Mouse (Mus musculus) ES-CJ7 (cell line): ENCODE data around the gene Ptprq.

Experiments used
- DNase-seq: peaks from one replicate; pipeline ENCODE4 v3.0.0; 2011; ENCODE audit warnings: low read depth, low spot score

The Ptprq gene

GRCm38 (mm10) chr10:107628104-107628503 is 91.7 kb downstream of the Ptprq start:
- no peak for DNase-seq

DNA sequence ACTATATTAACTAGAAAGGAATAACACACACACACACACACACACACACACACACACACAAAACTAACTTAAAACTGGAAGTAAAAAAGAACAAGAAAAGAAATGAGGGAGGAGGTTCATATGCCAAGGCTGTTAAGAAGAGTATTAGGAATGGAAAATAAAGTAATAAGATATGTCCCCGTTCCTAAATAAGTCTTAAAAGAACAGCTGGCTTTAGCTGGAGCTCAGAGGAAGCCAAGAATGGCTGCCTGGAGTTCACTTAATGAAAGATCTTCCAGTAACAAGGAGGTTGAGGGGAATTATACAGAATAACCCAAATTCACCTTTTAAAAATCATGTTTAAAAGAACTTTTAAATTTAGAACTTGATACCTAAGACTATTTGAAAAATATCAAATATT is 93.2 kb downstream of the Ptprq start:
- DNase-seq, result no peak

GRCm38 (mm10) chr10:107624211-107624610 is 95.6 kb downstream of the Ptprq start:
- no peak for DNase-seq

- DNase-seq, result no peak
These were observed 104.4 kb downstream of the Ptprq start for GRCm38 (mm10) chr10:107615460-107615859.

- DNase-seq, result no peak
These were observed 118.5 kb downstream of the Ptprq start for GRCm38 (mm10) chr10:107601371-107601770.

- no peak for DNase-seq
These were observed 136.5 kb downstream of the Ptprq start for GRCm38 (mm10) chr10:107583360-107583759.

GRCm38 (mm10) chr10:107569044-107569443 is 150.8 kb downstream of the Ptprq start:
- no peak for DNase-seq

- no peak for DNase-seq
These were observed 151.6 kb downstream of the Ptprq start for GRCm38 (mm10) chr10:107568261-107568660.

- peak; percentile 13 for DNase-seq
These were observed 157.0 kb downstream of the Ptprq start for GRCm38 (mm10) chr10:107562875-107563274.

- no peak for DNase-seq
These were observed 159.0 kb downstream of the Ptprq start for GRCm38 (mm10) chr10:107560881-107561280.

GRCm38 (mm10) chr10:107543026-107543425 is 176.8 kb downstream of the Ptprq start:
- DNase-seq, result no peak

DNA sequence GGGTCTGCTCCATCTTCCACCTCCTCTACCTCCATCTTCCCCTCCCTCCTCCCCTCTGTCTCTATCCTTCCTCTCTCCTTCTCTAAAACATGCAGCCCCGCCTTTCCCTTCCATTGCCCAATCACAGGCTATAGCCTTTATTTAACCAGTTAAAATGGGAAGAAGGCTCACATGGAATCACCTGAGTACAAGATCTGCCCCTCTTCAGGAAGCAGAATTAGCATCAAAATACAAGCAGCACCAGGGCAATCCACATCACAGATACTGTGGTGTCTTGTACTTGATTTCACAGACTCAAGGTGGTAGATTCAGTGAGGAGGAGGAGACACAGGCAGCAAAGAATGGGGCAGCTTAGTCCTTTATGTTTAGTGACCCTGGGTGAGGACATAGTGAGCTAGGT is 191.1 kb downstream of the Ptprq start:
- peak; percentile 71 for DNase-seq

DNA sequence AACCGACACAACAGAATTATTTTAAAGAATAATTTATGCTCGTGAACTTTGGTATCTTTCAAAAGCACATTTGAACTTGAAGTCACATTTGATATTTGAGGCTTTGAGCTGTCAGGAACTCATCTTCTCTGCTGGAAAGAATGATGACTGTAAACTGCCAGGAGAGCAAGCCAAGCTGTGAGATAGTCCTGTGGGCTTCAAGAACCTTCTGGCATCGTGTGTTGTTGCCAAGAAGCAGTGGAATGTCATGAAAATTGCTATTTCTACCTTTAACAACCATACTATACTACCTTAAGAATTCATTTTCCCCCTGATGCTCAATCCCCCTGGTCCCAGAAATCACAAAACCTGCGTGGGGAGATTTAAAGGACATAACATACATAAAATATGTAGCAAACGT is 200.6 kb downstream of the Ptprq start:
- no peak for DNase-seq

- no peak for DNase-seq
These were observed 203.2 kb downstream of the Ptprq start for GRCm38 (mm10) chr10:107516641-107517040.

GRCm38 (mm10) chr10:107514735-107515134 is 205.1 kb downstream of the Ptprq start:
- no peak for DNase-seq

- no peak for DNase-seq
These were observed 213.5 kb downstream of the Ptprq start for GRCm38 (mm10) chr10:107506397-107506796.

GRCm38 (mm10) chr10:107503430-107503829 is 216.4 kb downstream of the Ptprq start:
- no peak for DNase-seq

DNA sequence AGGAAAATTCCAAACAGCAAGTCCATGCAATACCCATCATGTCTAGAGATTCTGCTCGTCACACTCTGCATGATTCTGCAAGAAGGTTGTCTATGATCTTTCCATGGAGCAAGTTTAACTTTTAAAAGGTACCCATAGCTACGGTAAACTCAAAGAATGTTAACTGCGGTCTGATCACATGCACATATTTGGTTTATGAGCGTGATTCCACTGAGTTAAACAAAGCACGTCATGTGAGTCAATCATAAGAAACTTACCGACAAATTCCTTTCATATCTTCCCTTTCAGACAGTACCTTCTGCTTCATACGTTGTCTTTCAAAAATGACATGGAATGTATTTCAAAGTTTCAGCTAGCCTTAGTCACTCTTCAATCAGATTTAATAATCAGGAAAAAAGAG is 217.7 kb downstream of the Ptprq start:
- DNase-seq, result no peak

DNA sequence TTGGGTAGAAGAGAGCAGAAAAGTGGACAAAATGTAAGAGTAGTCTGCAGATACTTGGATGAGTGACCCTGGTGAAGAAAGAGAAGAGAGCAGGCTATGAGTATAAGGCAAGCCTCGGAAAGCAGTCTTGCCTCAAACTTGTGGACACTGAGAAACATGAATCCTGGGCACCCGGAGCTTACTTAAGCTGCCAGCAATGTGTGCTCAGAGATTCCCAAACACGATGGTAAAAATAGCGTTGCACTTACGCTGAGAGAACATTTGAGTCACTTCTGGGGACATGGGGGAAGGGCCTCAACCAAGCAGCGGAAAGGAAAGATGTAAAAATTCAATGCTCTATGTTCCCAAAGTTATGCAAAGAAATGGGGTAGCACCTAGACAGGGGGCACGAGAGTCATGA is 220.2 kb downstream of the Ptprq start:
- no peak for DNase-seq

GRCm38 (mm10) chr10:107496402-107496801 is 223.4 kb downstream of the Ptprq start:
- DNase-seq, result no peak

- DNase-seq, result no peak
These were observed 225.3 kb downstream of the Ptprq start, which contains the start of gene Myf6 for GRCm38 (mm10) chr10:107494568-107494967. Gene Myf6 (minus strand): TSS chr10:107494737.

DNA sequence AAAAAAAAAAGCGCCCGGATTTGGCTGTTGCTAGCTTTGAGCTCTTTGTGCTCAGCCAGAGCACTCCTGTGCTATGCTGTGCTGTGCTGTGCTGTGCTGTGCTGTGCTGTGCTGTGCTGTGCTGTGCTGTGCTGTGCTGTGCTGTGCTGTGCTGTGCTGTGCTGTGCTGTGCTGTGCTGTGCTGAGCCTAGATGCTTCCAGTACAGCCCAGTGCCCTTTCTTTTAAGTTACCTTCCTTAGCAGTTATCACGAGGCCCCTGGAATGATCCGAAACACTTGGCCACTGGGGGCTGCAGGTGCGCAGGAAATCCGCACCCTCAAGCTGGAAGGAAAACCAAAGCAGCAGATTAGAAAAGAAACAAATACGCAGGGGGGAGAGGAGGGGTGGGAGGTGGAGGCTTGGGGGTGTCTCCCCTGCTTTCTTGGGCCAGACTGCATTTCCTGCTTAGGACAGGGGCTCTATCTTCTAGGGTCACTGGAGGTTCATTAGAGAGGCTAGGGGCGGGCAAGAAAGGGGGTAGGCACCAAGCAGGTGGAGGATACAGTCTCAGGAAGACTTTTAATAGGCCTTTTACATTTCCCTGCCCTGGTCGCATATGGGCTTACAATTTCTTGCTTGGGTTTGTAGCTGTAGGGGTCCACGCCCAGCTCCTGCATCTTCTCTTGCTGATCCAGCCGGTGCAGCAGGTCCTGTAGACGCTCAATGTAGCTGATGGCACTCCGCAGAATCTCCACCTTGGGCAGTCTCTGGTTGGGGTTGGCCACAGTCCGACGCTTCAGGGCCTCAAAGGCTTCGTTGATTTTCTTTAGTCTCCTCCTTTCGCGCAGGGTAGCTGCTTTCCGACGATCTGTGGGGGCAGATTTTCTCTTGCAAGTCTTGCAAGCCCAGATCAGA is 226.0 kb downstream of the Ptprq start:
- peak; percentile 36 for DNase-seq

- peak; percentile 27 for DNase-seq
These were observed 226.8 kb downstream of the Ptprq start for GRCm38 (mm10) chr10:107492867-107493579.
